Mouse (Mus musculus): ENCODE data around the gene C1rl.

- no peak for TF ChIP-seq POLR2A (IDR thresholded peaks at IDR 0.05; ENCODE audit: low read depth, low read length)
- no peak for TF ChIP-seq CTCF (IDR thresholded peaks at IDR 0.05; ENCODE audit: extremely low read depth, insufficient read length, insufficient replicate concordance, low read depth, low read length)
These were observed 15.7 kb upstream of the C1rl start for GRCm38 (mm10) chr6:124477221-124477655.

Measured in small intestine, adult 2 months (tissue).